Mouse (Mus musculus) CH12.LX (cell line): ENCODE data around the gene Mgarp.

Experiments
- CTCF ChIP-seq, 2 experiments: IDR thresholded peaks in 1 of 2; conservative IDR thresholded peaks in 1 of 2; 2 replicates each; pipeline ENCODE4 v1.5.1; 2011 to 2012; ENCODE audit warnings: low read depth in 2 of 2, low read length in 2 of 2, improper control_type of control experiment in 1 of 2, inconsistent platforms in 1 of 2, mild to moderate bottlenecking in 1 of 2, moderate library complexity in 1 of 2
- E2F4 ChIP-seq: IDR thresholded peaks from 2 replicates; pipeline ENCODE4 v1.6.1; 2011; ENCODE audit warnings: low read depth, low read length, improper control_type of control experiment; ENCODE audit not compliant: insufficient replicate concordance
- MEF2A ChIP-seq: IDR thresholded peaks from 2 replicates; pipeline ENCODE4 v1.6.1; 2014; ENCODE audit warnings: low read depth, mild to moderate bottlenecking, inconsistent platforms, low read length, improper control_type of control experiment, borderline replicate concordance
- TCF12 ChIP-seq: IDR thresholded peaks from 2 replicates; pipeline ENCODE4 v1.6.1; 2014; ENCODE audit warnings: low read depth, mild to moderate bottlenecking, inconsistent platforms, low read length, improper control_type of control experiment

DNA sequence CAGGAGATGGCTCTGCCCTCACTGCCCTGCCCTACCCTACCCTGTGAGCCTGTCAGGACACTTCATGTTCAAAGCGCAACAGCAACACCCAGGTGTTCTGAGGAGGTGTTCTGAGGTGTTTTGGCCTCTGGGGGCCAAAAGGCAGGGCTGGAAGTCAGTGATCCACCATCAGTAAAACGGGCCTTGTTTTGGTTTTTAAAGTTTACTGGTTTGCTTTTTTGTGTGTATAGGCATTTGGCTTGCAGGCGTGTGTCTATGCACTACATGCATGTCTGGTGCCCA, 17.9 kb downstream of the Mgarp start:
- TF ChIP-seq MEF2A, result no peak
- TF ChIP-seq CTCF (conservative IDR thresholded peaks at IDR 0.05 in 1 of 2, IDR thresholded peaks at IDR 0.05 in 1 of 2; ENCODE audit: low read depth in 2 of 2, low read length in 2 of 2), result no peak
- no peak for TF ChIP-seq E2F4
- TF ChIP-seq TCF12, result no peak
